In genomic region chr8:10574096-10574495, GRCm38 (mm10) we compare ENCODE assay signal across 9 mouse cellular contexts.
A peak's percentile ranks its signal among the peaks of the same experiment; 100 is the strongest.
DNase-seq lines count a peak whose midpoint lies in the region; ATAC-seq and TF ChIP-seq lines count a peak whose summit lies in the region.
"Had no signal": no experiment of that assay in that cellular context is flagged by ENCODE, and none has a peak within 500 bp of the region (broad histone marks: within the 10 kb centered on the region; RNA-seq: fewer than 3 reads in every experiment).

No protein-coding gene starts in this region.

- H3K27ac ChIP-seq in liver, embryonic 12.5 days = no peak overlapping the region
- no peak overlapping the region for H3K27ac ChIP-seq in bone marrow macrophage, adult 2 months (ENCODE audit: insufficient read depth, low read depth, low read length)
- no peak overlapping the region for H3K27ac ChIP-seq in forebrain, embryonic 16.5 days (ENCODE audit: low read length)
- H3K27ac ChIP-seq: heart, embryonic 15.5 days had no signal

- TF ChIP-seq CTCF in bone marrow macrophage, adult 2 months (IDR thresholded peaks at IDR 0.05; ENCODE audit: low read depth, low read length) = peak; percentile 89
- TF ChIP-seq CTCF in lung, adult 2 months (IDR thresholded peaks at IDR 0.05; ENCODE audit: insufficient read depth, low read length) = peak; percentile 88

- H3K27me3 ChIP-seq in liver, embryonic 12.5 days (replicated peaks) = peaks cover 8% of the 10 kb centered on the region; the same call in 1 of the 2 replicates
- H3K27me3 ChIP-seq in forebrain, embryonic 16.5 days (replicated peaks; ENCODE audit: control insufficient read depth, insufficient read depth, low read length) = no peaks in the 10 kb centered on the region
- H3K27me3 ChIP-seq: heart, embryonic 15.5 days had no signal

- H3K4me1 ChIP-seq in liver, embryonic 12.5 days = no peaks in the 10 kb centered on the region
- H3K4me1 ChIP-seq in bone marrow macrophage, adult 2 months (ENCODE audit: control insufficient read depth, insufficient read depth, low read length) = no peaks in the 10 kb centered on the region
- no peaks in the 10 kb centered on the region for H3K4me1 ChIP-seq in forebrain, embryonic 16.5 days (replicated peaks; ENCODE audit: control insufficient read depth, insufficient read depth, low read length)
- no peaks in the 10 kb centered on the region for H3K4me1 ChIP-seq in lung, adult 2 months (ENCODE audit: control insufficient read depth, insufficient read depth, low read length)
- H3K4me1 ChIP-seq: heart, embryonic 15.5 days had no signal

- no peak overlapping the region for H3K4me3 ChIP-seq in liver, embryonic 12.5 days
- H3K4me3 ChIP-seq in bone marrow macrophage, adult 2 months (ENCODE audit: insufficient read depth, low read length) = no peak overlapping the region
- H3K4me3 ChIP-seq in forebrain, embryonic 16.5 days (replicated peaks; ENCODE audit: low read length) = no peak overlapping the region
- H3K4me3 ChIP-seq in lung, adult 2 months (replicated peaks; ENCODE audit: extremely low read depth, low read depth, low read length) = no peak overlapping the region
- H3K4me3 ChIP-seq: heart, embryonic 15.5 days had no signal

- peak; percentile 75 for DNase-seq in liver
- peak; percentile 73 to 92 for DNase-seq in kidney, postnatal 36 days
- peak; percentile 75 for DNase-seq in lung, adult 2 months
- peak; percentile 62 to 82 for DNase-seq in right cerebral cortex, postnatal 10 days (ENCODE audit: low spot score in 2 of 2)
- DNase-seq in urinary bladder, postnatal 10 days (ENCODE audit: low spot score) = peak; percentile 57

- no peak for ATAC-seq in liver, embryonic 12.5 days
- ATAC-seq in forebrain, embryonic 16.5 days = 0 out of 2 replicates have a peak, but pooled peaks have one; percentile 33

- 26% methylated on average over 6 of the region's 6 CpGs for WGBS in liver, embryonic 12.5 days (ENCODE audit: insufficient replicate concordance)
- 19% methylated on average over 6 of the region's 6 CpGs for WGBS in forebrain, embryonic 16.5 days
- WGBS in lung, adult 2 months = 19% methylated on average over 6 of the region's 6 CpGs

- H3K9ac ChIP-seq in liver, embryonic 12.5 days = no peak overlapping the region
- H3K9ac ChIP-seq in forebrain, embryonic 16.5 days (replicated peaks; ENCODE audit: low read depth, low read length) = no peak overlapping the region
- H3K9ac ChIP-seq: heart, embryonic 15.5 days had no signal

- no peaks in the 10 kb centered on the region for H3K9me3 ChIP-seq in liver, embryonic 12.5 days (replicated peaks)
- no peaks in the 10 kb centered on the region for H3K9me3 ChIP-seq in forebrain, embryonic 16.5 days (ENCODE audit: control insufficient read depth, low read length)
- H3K9me3 ChIP-seq: heart, embryonic 15.5 days had no signal

- TF ChIP-seq POLR2A in bone marrow macrophage, adult 2 months (IDR thresholded peaks at IDR 0.05; ENCODE audit: borderline replicate concordance, low read depth, low read length) = no peak
- no peak for TF ChIP-seq POLR2A in lung, adult 2 months (IDR thresholded peaks at IDR 0.05; ENCODE audit: borderline replicate concordance, extremely low read depth, low read depth, low read length)

- H3K36me3 ChIP-seq in liver, embryonic 12.5 days = no peaks in the 10 kb centered on the region
- H3K36me3 ChIP-seq in forebrain, embryonic 16.5 days (ENCODE audit: control insufficient read depth, insufficient read depth) = no peaks in the 10 kb centered on the region
- H3K36me3 ChIP-seq: heart, embryonic 15.5 days had no signal

- H3K4me2 ChIP-seq in liver, embryonic 12.5 days = no peak overlapping the region
- H3K4me2 ChIP-seq in forebrain, embryonic 16.5 days (ENCODE audit: low read length) = no peak overlapping the region
- H3K4me2 ChIP-seq: heart, embryonic 15.5 days had no signal
